Mouse (Mus musculus): Measurements from ENCODE around the gene Cabp4. TPM values are rescaled to one million over a fixed set of nuclear protein-coding genes. Genes with fewer than 3 reads are reported as not detected.

The Cabp4 gene
- polyA plus RNA-seq, 1 experiment: 0.53 TPM

- Histone ChIP-seq H3K4me1 (replicated peaks; ENCODE audit: control insufficient read depth, insufficient read depth, low read length) (peaks cover 36% of the 10 kb centered on the region), H3K4me3 (ENCODE audit: control insufficient read depth, insufficient read depth, low read length) (peak overlapping the region; percentile 80), H3K27me3 (ENCODE audit: control insufficient read depth, insufficient read depth, low read length) (no peaks in the 10 kb centered on the region), H3K27ac (ENCODE audit: control insufficient read depth, insufficient read depth, low read length) (peak overlapping the region; percentile 97), H3K36me3 (ENCODE audit: control insufficient read depth, insufficient read depth, low read length) (peaks cover 12% of the 10 kb centered on the region)
- TF ChIP-seq CTCF (IDR thresholded peaks at IDR 0.05; ENCODE audit: borderline replicate concordance, control insufficient read depth, extremely low read depth, insufficient read depth, low read length, poor library complexity) (no peak), POLR2A (IDR thresholded peaks at IDR 0.05; ENCODE audit: control insufficient read depth, extremely low read depth, insufficient read depth, low read length, poor library complexity) (no peak)
- WGBS: 20% methylated on average over 20 of the region's 20 CpGs
- no peak for DNase-seq
Observed at GRCm38 (mm10) chr19:4156073-4156579, 12.3 kb upstream of the Cabp4 start.

- peak overlapping the region; percentile 97 for H3K27ac ChIP-seq (ENCODE audit: control insufficient read depth, insufficient read depth, low read length)
- DNase-seq: no peak
- WGBS: 8% methylated on average over 6 of the region's 6 CpGs
- TF ChIP-seq POLR2A (IDR thresholded peaks at IDR 0.05; ENCODE audit: control insufficient read depth, extremely low read depth, insufficient read depth, low read length, poor library complexity) (no peak), CTCF (IDR thresholded peaks at IDR 0.05; ENCODE audit: borderline replicate concordance, control insufficient read depth, extremely low read depth, insufficient read depth, low read length, poor library complexity) (no peak)
- peaks cover 36% of the 10 kb centered on the region for H3K4me1 ChIP-seq (replicated peaks; ENCODE audit: control insufficient read depth, insufficient read depth, low read length)
- peaks cover 17% of the 10 kb centered on the region for H3K36me3 ChIP-seq (ENCODE audit: control insufficient read depth, insufficient read depth, low read length)
- peak overlapping the region; percentile 80 for H3K4me3 ChIP-seq (ENCODE audit: control insufficient read depth, insufficient read depth, low read length)
- H3K27me3 ChIP-seq (ENCODE audit: control insufficient read depth, insufficient read depth, low read length): no peaks in the 10 kb centered on the region
Observed at GRCm38 (mm10) chr19:4155223-4156072, 11.6 kb upstream of the Cabp4 start.

GRCm38 (mm10) chr19:4154437-4155222 lies 10.8 kb upstream of the Cabp4 start:
- Histone ChIP-seq H3K27me3 (ENCODE audit: control insufficient read depth, insufficient read depth, low read length) (no peaks in the 10 kb centered on the region), H3K4me3 (ENCODE audit: control insufficient read depth, insufficient read depth, low read length) (peak overlapping the region; percentile 80), H3K36me3 (ENCODE audit: control insufficient read depth, insufficient read depth, low read length) (peaks cover 18% of the 10 kb centered on the region), H3K27ac (ENCODE audit: control insufficient read depth, insufficient read depth, low read length) (peak overlapping the region; percentile 97), H3K4me1 (replicated peaks; ENCODE audit: control insufficient read depth, insufficient read depth, low read length) (peaks cover 41% of the 10 kb centered on the region)
- no peak for TF ChIP-seq CTCF (IDR thresholded peaks at IDR 0.05; ENCODE audit: borderline replicate concordance, control insufficient read depth, extremely low read depth, insufficient read depth, low read length, poor library complexity)
- peak; percentile 82 for TF ChIP-seq POLR2A (IDR thresholded peaks at IDR 0.05; ENCODE audit: control insufficient read depth, extremely low read depth, insufficient read depth, low read length, poor library complexity)
- 2% methylated on average over 13 of the region's 13 CpGs for WGBS
- peak; percentile 85 for DNase-seq

GRCm38 (mm10) chr19:4153232-4153654 lies 9.4 kb upstream of the Cabp4 start, which contains the start of gene Ptprcap:
TSS of gene Ptprcap (plus strand) at chr19:4153604.
- H3K4me3 ChIP-seq (ENCODE audit: control insufficient read depth, insufficient read depth, low read length): peak within 1 kb of the TSS; percentile 80
- H3K27ac ChIP-seq (ENCODE audit: control insufficient read depth, insufficient read depth, low read length): peak within 1 kb of the TSS; percentile 97
- no peak for DNase-seq
- no peak for TF ChIP-seq CTCF (IDR thresholded peaks at IDR 0.05; ENCODE audit: borderline replicate concordance, control insufficient read depth, extremely low read depth, insufficient read depth, low read length, poor library complexity)
- no peak for TF ChIP-seq POLR2A (IDR thresholded peaks at IDR 0.05; ENCODE audit: control insufficient read depth, extremely low read depth, insufficient read depth, low read length, poor library complexity)
- no peaks in the 10 kb centered on the region for H3K27me3 ChIP-seq (ENCODE audit: control insufficient read depth, insufficient read depth, low read length)
- H3K36me3 ChIP-seq (ENCODE audit: control insufficient read depth, insufficient read depth, low read length): peaks cover 18% of the 10 kb centered on the region
- 97% methylated on average over 11 of the region's 11 CpGs for WGBS
- H3K4me1 ChIP-seq (replicated peaks; ENCODE audit: control insufficient read depth, insufficient read depth, low read length): peaks cover 49% of the 10 kb centered on the region

- Histone ChIP-seq H3K4me1 (replicated peaks; ENCODE audit: control insufficient read depth, insufficient read depth, low read length) (peaks cover 52% of the 10 kb centered on the region), H3K27ac (ENCODE audit: control insufficient read depth, insufficient read depth, low read length) (no peak overlapping the region), H3K36me3 (ENCODE audit: control insufficient read depth, insufficient read depth, low read length) (peaks cover 18% of the 10 kb centered on the region)
Observed at GRCm38 (mm10) chr19:4152445-4153231, 8.8 kb upstream of the Cabp4 start.

More at GRCm38 (mm10) chr19:4152445-4153231, 8.8 kb upstream of the Cabp4 start:
- 96% methylated on average over 8 of the region's 8 CpGs for WGBS
- H3K4me3 ChIP-seq (ENCODE audit: control insufficient read depth, insufficient read depth, low read length): no peak overlapping the region
- DNase-seq: no peak
- TF ChIP-seq CTCF (IDR thresholded peaks at IDR 0.05; ENCODE audit: borderline replicate concordance, control insufficient read depth, extremely low read depth, insufficient read depth, low read length, poor library complexity) (no peak), POLR2A (IDR thresholded peaks at IDR 0.05; ENCODE audit: control insufficient read depth, extremely low read depth, insufficient read depth, low read length, poor library complexity) (no peak)
- no peaks in the 10 kb centered on the region for H3K27me3 ChIP-seq (ENCODE audit: control insufficient read depth, insufficient read depth, low read length)
